Mouse (Mus musculus) lung, adult 2 months (tissue): ENCODE results near the gene Cav2.

ENCODE experiments used
- CTCF ChIP-seq: fragments of 200-500 bp; IDR thresholded peaks from 2 replicates; pipeline ENCODE4 v1.5.1; 2011; ENCODE audit warnings: mild to moderate bottlenecking, low read length, control low read depth; ENCODE audit not compliant: insufficient read depth
- POLR2A ChIP-seq: fragments of 200-500 bp; IDR thresholded peaks from 2 replicates; pipeline ENCODE4 v1.6.1; 2011; ENCODE audit warnings: low read depth, mild to moderate bottlenecking, control low read depth, low read length, borderline replicate concordance; ENCODE audit errors: extremely low read depth

DNA sequence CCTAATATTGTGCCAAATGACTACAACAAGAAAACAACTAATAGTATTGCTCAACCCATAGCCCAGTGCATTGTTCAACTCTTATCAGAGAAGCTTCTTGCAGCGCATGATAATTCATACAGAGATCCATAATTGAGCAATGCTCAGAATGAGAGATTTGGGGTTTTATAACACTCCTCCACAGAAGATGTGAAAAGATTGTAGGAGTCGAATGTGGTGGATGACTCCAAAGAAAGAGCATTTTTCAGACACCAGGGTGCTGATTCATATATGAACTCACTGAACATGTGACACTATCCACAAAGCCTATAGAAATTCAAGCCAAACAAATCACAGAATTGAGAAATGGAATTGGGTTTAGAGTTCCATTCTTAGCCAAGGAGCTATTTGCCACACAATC is 34.0 kb upstream of the Cav2 start:
- TF ChIP-seq CTCF (no peak), POLR2A (no peak)
